Mouse (Mus musculus) heart, postnatal 0 days (tissue): ENCODE data around the gene Atcay.

Source experiments
- CTCF ChIP-seq: IDR thresholded peaks from 2 replicates; pipeline ENCODE4 v1.5.1; 2016; ENCODE audit warnings: antibody characterized with exemption, control low read depth, low read depth
- EP300 ChIP-seq: IDR thresholded peaks from 2 replicates; pipeline ENCODE4 v1.6.1; 2016; ENCODE audit warnings: antibody characterized with exemption, low read depth

DNA sequence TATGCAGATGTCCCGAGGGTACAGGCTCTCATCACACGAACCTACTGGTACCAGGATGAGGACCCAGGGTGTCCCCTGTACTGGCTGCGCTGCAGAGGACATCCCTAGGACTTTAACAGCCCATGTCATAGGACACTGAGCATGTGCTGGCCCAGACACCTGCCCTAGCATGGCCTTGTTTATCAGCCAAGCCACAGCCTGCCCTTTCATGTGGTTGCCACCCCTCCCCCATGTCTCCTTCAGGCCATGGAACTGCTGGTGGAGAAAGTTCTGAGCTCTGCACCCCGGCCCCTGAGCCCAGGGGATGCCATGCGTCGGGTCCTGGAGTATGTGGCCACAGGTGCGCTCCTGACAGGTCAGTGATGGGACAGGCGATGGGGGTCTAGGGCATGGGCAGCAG is 18.8 kb upstream of the Atcay start:
- TF ChIP-seq CTCF (no peak), EP300 (no peak)
